ENCODE assay signal across 30 mouse cellular contexts in genomic region chr6:123288931-123289330, GRCm38 (mm10). TPM values are rescaled to one million over a fixed set of nuclear protein-coding genes. Genes with fewer than 3 reads are reported as not detected.
DNase-seq lines count a peak whose midpoint lies in the region; ATAC-seq and TF ChIP-seq lines count a peak whose summit lies in the region.
"Had no signal": no experiment of that assay in that cellular context is flagged by ENCODE, and none has a peak within 500 bp of the region (broad histone marks: within the 10 kb centered on the region; RNA-seq: fewer than 3 reads in every experiment).

No protein-coding gene starts in this region.

- TF ChIP-seq CTCF in liver, embryonic 14.5 days (IDR thresholded peaks at IDR 0.05; ENCODE audit: low read depth) = no peak
- TF ChIP-seq CTCF in liver, postnatal 0 days (IDR thresholded peaks at IDR 0.05; ENCODE audit: low read depth) = no peak
- no peak for TF ChIP-seq CTCF in lung, postnatal 0 days (IDR thresholded peaks at IDR 0.05)

- peak; percentile 44; the same call in 1 of the 2 replicates for TF ChIP-seq EP300 in liver, embryonic 14.5 days (IDR thresholded peaks at IDR 0.05; ENCODE audit: low read depth)
- TF ChIP-seq EP300 in liver, postnatal 0 days (IDR thresholded peaks at IDR 0.05; ENCODE audit: low read depth) = peak; percentile 50; the same call in 1 of the 2 replicates
- TF ChIP-seq EP300 in lung, postnatal 0 days (IDR thresholded peaks at IDR 0.05) = no peak

- no peak overlapping the region for H3K27ac ChIP-seq in liver, embryonic 14.5 days
- no peak overlapping the region for H3K27ac ChIP-seq in liver, embryonic 11.5 days (ENCODE audit: low read depth, low read length)
- peak overlapping the region; percentile 52; the same call in 1 of the 2 replicates for H3K27ac ChIP-seq in liver, postnatal 0 days (ENCODE audit: low read depth)
- H3K27ac ChIP-seq in lung, postnatal 0 days (ENCODE audit: low read length) = no peak overlapping the region
- H3K27ac ChIP-seq: forebrain, embryonic 12.5 days; gastrocnemius, adult 2 months; hindbrain, embryonic 12.5 days; left cerebral cortex, adult 2 months; limb, embryonic 15.5 days; lung, embryonic 15.5 days; midbrain, embryonic 13.5 days; neural tube, embryonic 12.5 days had no signal

- no peak overlapping the region for H3K4me3 ChIP-seq in liver, embryonic 14.5 days (ENCODE audit: insufficient read depth in 1 of 2, low read depth in 2 of 2, low read length in 2 of 2)
- no peak overlapping the region for H3K4me3 ChIP-seq in liver, embryonic 11.5 days (ENCODE audit: low read depth, low read length)
- H3K4me3 ChIP-seq in liver, postnatal 0 days (ENCODE audit: low read depth, low read length) = no peak overlapping the region
- no peak overlapping the region for H3K4me3 ChIP-seq in lung, postnatal 0 days (ENCODE audit: low read depth, low read length)
- H3K4me3 ChIP-seq: forebrain, embryonic 12.5 days; gastrocnemius, adult 2 months; heart, embryonic 12.5 days; hindbrain, embryonic 12.5 days; left cerebral cortex, adult 2 months; limb, embryonic 15.5 days; lung, embryonic 15.5 days; midbrain, embryonic 13.5 days; neural tube, embryonic 12.5 days had no signal

- no peaks in the 10 kb centered on the region for H3K36me3 ChIP-seq in liver, embryonic 14.5 days (replicated peaks; ENCODE audit: control insufficient read depth, insufficient read depth, low read depth)
- H3K36me3 ChIP-seq in liver, embryonic 11.5 days (ENCODE audit: control insufficient read depth, insufficient read depth, low read length) = no peaks in the 10 kb centered on the region
- no peaks in the 10 kb centered on the region for H3K36me3 ChIP-seq in liver, postnatal 0 days (replicated peaks; ENCODE audit: insufficient read depth, low read length)
- H3K36me3 ChIP-seq in lung, postnatal 0 days (ENCODE audit: insufficient read depth, low read length) = no peaks in the 10 kb centered on the region
- H3K36me3 ChIP-seq: forebrain, embryonic 12.5 days; heart, embryonic 12.5 days; hindbrain, embryonic 12.5 days; limb, embryonic 15.5 days; lung, embryonic 15.5 days; midbrain, embryonic 13.5 days; neural tube, embryonic 12.5 days had no signal

- no peaks in the 10 kb centered on the region for H3K27me3 ChIP-seq in liver, embryonic 14.5 days (ENCODE audit: control insufficient read depth, insufficient read depth, low read length)
- no peaks in the 10 kb centered on the region for H3K27me3 ChIP-seq in liver, embryonic 11.5 days (replicated peaks; ENCODE audit: control insufficient read depth, insufficient read depth, low read length)
- no peaks in the 10 kb centered on the region for H3K27me3 ChIP-seq in liver, postnatal 0 days (ENCODE audit: insufficient read depth, low read length)
- no peaks in the 10 kb centered on the region for H3K27me3 ChIP-seq in lung, postnatal 0 days (replicated peaks; ENCODE audit: insufficient read depth, low read length)
- H3K27me3 ChIP-seq: forebrain, embryonic 12.5 days; heart, embryonic 12.5 days; hindbrain, embryonic 12.5 days; limb, embryonic 15.5 days; lung, embryonic 15.5 days; midbrain, embryonic 13.5 days; neural tube, embryonic 12.5 days had no signal

- no peak for ATAC-seq in liver, embryonic 14.5 days (ENCODE audit: insufficient read depth)
- ATAC-seq in liver, embryonic 11.5 days (replicated peaks; ENCODE audit: low FRiP score) = no peak
- peak; percentile 75 for ATAC-seq in common myeloid progenitor, adult 5-6 weeks (replicated peaks; ENCODE audit: low read depth, poor library complexity, severe bottlenecking)
- ATAC-seq in liver, postnatal 0 days = no peak
- ATAC-seq in monocyte, adult 5-6 weeks (replicated peaks; ENCODE audit: insufficient number of reproducible peaks, low FRiP score, low TSS enrichment, poor library complexity, severe bottlenecking) = 0 out of 2 replicates have a peak, but pooled peaks have one; percentile 34
- ATAC-seq in lung, postnatal 0 days = no peak
- ATAC-seq: midbrain, embryonic 13.5 days had no signal

- H3K4me1 ChIP-seq in liver, embryonic 14.5 days (replicated peaks; ENCODE audit: control insufficient read depth in 2 of 2, insufficient read depth in 2 of 2, low read length in 1 of 2) = peaks cover 21 to 30% of the 10 kb centered on the region in 2 experiments
- H3K4me1 ChIP-seq in liver, embryonic 11.5 days (replicated peaks; ENCODE audit: control insufficient read depth, insufficient read depth, low read length) = no peaks in the 10 kb centered on the region; the same call in 1 of the 2 replicates
- H3K4me1 ChIP-seq in liver, postnatal 0 days (ENCODE audit: insufficient read depth) = peaks cover 4% of the 10 kb centered on the region
- no peaks in the 10 kb centered on the region for H3K4me1 ChIP-seq in lung, postnatal 0 days (ENCODE audit: insufficient read depth, low read depth, low read length)
- H3K4me1 ChIP-seq: forebrain, embryonic 12.5 days; heart, embryonic 12.5 days; hindbrain, embryonic 12.5 days; limb, embryonic 15.5 days; lung, embryonic 15.5 days; midbrain, embryonic 13.5 days; neural tube, embryonic 12.5 days had no signal

- no peak for DNase-seq in liver, embryonic 14.5 days (ENCODE audit: low read depth in 3 of 3, low spot score in 3 of 3)
- DNase-seq in liver, embryonic 11.5 days (ENCODE audit: low spot score) = no peak
- no peak for DNase-seq in liver, postnatal 0 days
- DNase-seq in gastrocnemius, adult 8-10 months (ENCODE audit: low spot score in 2 of 2) = no peak
- DNase-seq in Muller cell, postnatal 12 days (ENCODE audit: inconsistent ontology term) = no peak
- no peak for DNase-seq in lung, postnatal 0 days (ENCODE audit: low spot score)
- DNase-seq: adrenal gland, adult 8-10 months; B cell, adult 2 months; cerebellum, adult 8-10 months; gastrocnemius, adult 2 months; heart, postnatal 14 days; kidney, adult 2 months; kidney, postnatal 10 days; left cerebral cortex, postnatal 4 days; lung, postnatal 4 days; right cerebral cortex, postnatal 25 days; spleen, adult 18-20 months had no signal

- WGBS in liver, embryonic 14.5 days (ENCODE audit: insufficient replicate concordance) = 26% methylated on average over 10 of the region's 10 CpGs
- WGBS in liver, embryonic 11.5 days = 64% methylated on average over 10 of the region's 10 CpGs
- WGBS in liver, postnatal 0 days (ENCODE audit: insufficient replicate concordance) = 34% methylated on average over 10 of the region's 10 CpGs
- WGBS in lung, postnatal 0 days = 70% methylated on average over 10 of the region's 10 CpGs

- peak overlapping the region; percentile 32; the same call in 1 of the 2 replicates for H3K4me2 ChIP-seq in liver, embryonic 14.5 days (ENCODE audit: low read depth)
- H3K4me2 ChIP-seq in liver, embryonic 11.5 days = no peak overlapping the region
- H3K4me2 ChIP-seq in liver, postnatal 0 days (ENCODE audit: low read depth, low read length) = peak overlapping the region; percentile 33
- no peak overlapping the region for H3K4me2 ChIP-seq in lung, postnatal 0 days (replicated peaks; ENCODE audit: low read depth, low read length)
- H3K4me2 ChIP-seq: forebrain, embryonic 12.5 days; heart, embryonic 12.5 days; hindbrain, embryonic 12.5 days; limb, embryonic 15.5 days; lung, embryonic 15.5 days; midbrain, embryonic 13.5 days; neural tube, embryonic 12.5 days had no signal

- H3K9me3 ChIP-seq in liver, embryonic 14.5 days (ENCODE audit: control insufficient read depth, low read length) = no peaks in the 10 kb centered on the region
- no peaks in the 10 kb centered on the region for H3K9me3 ChIP-seq in liver, embryonic 11.5 days (ENCODE audit: control insufficient read depth, low read length)
- no peaks in the 10 kb centered on the region for H3K9me3 ChIP-seq in liver, postnatal 0 days (ENCODE audit: low read length)
- H3K9me3 ChIP-seq in lung, postnatal 0 days (ENCODE audit: low read length) = no peaks in the 10 kb centered on the region
- H3K9me3 ChIP-seq: forebrain, embryonic 12.5 days; heart, embryonic 12.5 days; hindbrain, embryonic 12.5 days; limb, embryonic 15.5 days; lung, embryonic 15.5 days; midbrain, embryonic 13.5 days; neural tube, embryonic 12.5 days had no signal

- H3K9ac ChIP-seq in liver, embryonic 14.5 days (replicated peaks) = peak overlapping the region; percentile 23; the same call in 1 of the 2 replicates
- H3K9ac ChIP-seq in liver, embryonic 11.5 days (ENCODE audit: low read depth, low read length) = no peak overlapping the region
- no peak overlapping the region for H3K9ac ChIP-seq in liver, postnatal 0 days (replicated peaks)
- H3K9ac ChIP-seq in lung, postnatal 0 days (replicated peaks; ENCODE audit: low read depth) = no peak overlapping the region
- H3K9ac ChIP-seq: forebrain, embryonic 12.5 days; heart, embryonic 12.5 days; hindbrain, embryonic 12.5 days; limb, embryonic 15.5 days; lung, embryonic 15.5 days; midbrain, embryonic 13.5 days; neural tube, embryonic 12.5 days had no signal

RNA-seq across cellular contexts. Expression of gene Clec4e, which starts 0.7 kb away (rescaled TPM):
- 0.39 and 0.52 TPM in 2 replicates for polyA plus RNA-seq in liver, embryonic 14.5 days (2012; rRNA removed)
- 0.85 and 1.7 TPM in 2 replicates for polyA plus RNA-seq in liver, embryonic 14.5 days (2014; fragmentation: Nextera tagmentation; extraction: Ambion mirVana)
- 0.32 and 0.38 TPM in 2 replicates for polyA plus RNA-seq in liver, embryonic 11.5 days (2014; fragmentation: Nextera tagmentation; extraction: Ambion mirVana)
- total RNA-seq in common myeloid progenitor, adult 5-6 weeks (2017) = 22.4 and 22.8 TPM in 2 replicates
- polyA plus RNA-seq in liver, postnatal 0 days (2015; fragmentation: Nextera tagmentation; extraction: Ambion mirVana) = 0.92 and 1.2 TPM in 2 replicates
- 87.3 to 131 TPM (median 125 TPM) in 3 replicates for total RNA-seq in monocyte, adult 5-6 weeks (2017)
- not detected for total RNA-seq in gastrocnemius, adult 8-10 months (2022)
- 1.1 and 4.7 TPM in 2 replicates for polyA plus RNA-seq in lung, postnatal 0 days (2015; fragmentation: Nextera tagmentation; extraction: Ambion mirVana)
- total RNA-seq: gastrocnemius, adult 2 months; layer of hippocampus, postnatal 10 days; left cerebral cortex, adult 2 months had no signal
- polyA plus RNA-seq: forebrain, embryonic 12.5 days; hindbrain, embryonic 12.5 days; midbrain, embryonic 13.5 days; neural tube, embryonic 12.5 days had no signal

RNA-seq across cellular contexts. Expression of gene Vmn2r19, which starts 19.2 kb away (rescaled TPM):
- not detected in 2 replicates for polyA plus RNA-seq in liver, embryonic 14.5 days (2012; rRNA removed)
- polyA plus RNA-seq in liver, embryonic 14.5 days (2014; fragmentation: Nextera tagmentation; extraction: Ambion mirVana) = not detected in 2 replicates
- not detected in 2 replicates for polyA plus RNA-seq in liver, embryonic 11.5 days (2014; fragmentation: Nextera tagmentation; extraction: Ambion mirVana)
- total RNA-seq in common myeloid progenitor, adult 5-6 weeks (2017) = not detected in 2 replicates
- not detected in 2 replicates for polyA plus RNA-seq in liver, postnatal 0 days (2015; fragmentation: Nextera tagmentation; extraction: Ambion mirVana)
- not detected in 3 replicates for total RNA-seq in monocyte, adult 5-6 weeks (2017)
- total RNA-seq in gastrocnemius, adult 8-10 months (2022) = not detected
- not detected in 2 replicates for polyA plus RNA-seq in lung, postnatal 0 days (2015; fragmentation: Nextera tagmentation; extraction: Ambion mirVana)
- total RNA-seq: adrenal gland, adult 8-10 months; gastrocnemius, adult 2 months; heart, postnatal 14 days; layer of hippocampus, postnatal 10 days; left cerebral cortex, adult 2 months; left cerebral cortex, postnatal 4 days had no signal
- polyA plus RNA-seq: forebrain, embryonic 12.5 days; gonadal fat pad, adult 2 months; heart, embryonic 12.5 days; hindbrain, embryonic 12.5 days; kidney, adult 2 months; limb, embryonic 15.5 days; lung, embryonic 15.5 days; midbrain, embryonic 13.5 days; neural tube, embryonic 12.5 days; urinary bladder, adult 2 months had no signal

RNA-seq across cellular contexts. Expression of gene Clec4d, which starts 27.0 kb away (rescaled TPM):
- 0.37 and 0.59 TPM in 2 replicates for polyA plus RNA-seq in liver, embryonic 14.5 days (2012; rRNA removed)
- polyA plus RNA-seq in liver, embryonic 14.5 days (2014; fragmentation: Nextera tagmentation; extraction: Ambion mirVana) = 0.81 and 0.92 TPM in 2 replicates
- 0.92 and 1.8 TPM in 2 replicates for polyA plus RNA-seq in liver, embryonic 11.5 days (2014; fragmentation: Nextera tagmentation; extraction: Ambion mirVana)
- 12.8 and 17.3 TPM in 2 replicates for total RNA-seq in common myeloid progenitor, adult 5-6 weeks (2017)
- 0.53 and 1.3 TPM in 2 replicates for polyA plus RNA-seq in liver, postnatal 0 days (2015; fragmentation: Nextera tagmentation; extraction: Ambion mirVana)
- total RNA-seq in monocyte, adult 5-6 weeks (2017) = 8.2 to 19.0 TPM (median 15.1 TPM) in 3 replicates
- total RNA-seq in gastrocnemius, adult 8-10 months (2022) = not detected
- 2.5 and 2.7 TPM in 2 replicates for polyA plus RNA-seq in lung, postnatal 0 days (2015; fragmentation: Nextera tagmentation; extraction: Ambion mirVana)
- total RNA-seq: gastrocnemius, adult 2 months; layer of hippocampus, postnatal 10 days; left cerebral cortex, adult 2 months; left cerebral cortex, postnatal 4 days had no signal
- polyA plus RNA-seq: forebrain, embryonic 12.5 days; heart, embryonic 12.5 days; hindbrain, embryonic 12.5 days; midbrain, embryonic 13.5 days; neural tube, embryonic 12.5 days had no signal

RNA-seq across cellular contexts. Expression of gene Clec4n, which starts 59.3 kb away (rescaled TPM):
- polyA plus RNA-seq in liver, embryonic 14.5 days (2012; rRNA removed) = 4.2 and 6.0 TPM in 2 replicates
- polyA plus RNA-seq in liver, embryonic 14.5 days (2014; fragmentation: Nextera tagmentation; extraction: Ambion mirVana) = 12.0 and 14.2 TPM in 2 replicates
- polyA plus RNA-seq in liver, embryonic 11.5 days (2014; fragmentation: Nextera tagmentation; extraction: Ambion mirVana) = 2.6 and 3.1 TPM in 2 replicates
- total RNA-seq in common myeloid progenitor, adult 5-6 weeks (2017) = not detected in 2 replicates
- 24.4 and 28.7 TPM in 2 replicates for polyA plus RNA-seq in liver, postnatal 0 days (2015; fragmentation: Nextera tagmentation; extraction: Ambion mirVana)
- 8.1 to 22.2 TPM (median 17.4 TPM) in 3 replicates for total RNA-seq in monocyte, adult 5-6 weeks (2017)
- under 1 TPM in 1 of 4 experiments, not detected in 3; 0.76 TPM for total RNA-seq in gastrocnemius, adult 8-10 months (2022)
- 28.0 and 31.1 TPM in 2 replicates for polyA plus RNA-seq in lung, postnatal 0 days (2015; fragmentation: Nextera tagmentation; extraction: Ambion mirVana)
- total RNA-seq: gastrocnemius, adult 2 months; layer of hippocampus, postnatal 10 days; left cerebral cortex, adult 2 months had no signal

Comparison
In these comparisons a context has a peak if more than half of its experiments do, and no peak if none do; other contexts are left out.
1. H3K4me2 ChIP-seq: peak in liver, embryonic 14.5 days (single experiment) and liver, postnatal 0 days (single experiment); none in liver, embryonic 11.5 days (single experiment) and lung, postnatal 0 days (single experiment).
2. ATAC-seq: peak in common myeloid progenitor, adult 5-6 weeks (single experiment) and monocyte, adult 5-6 weeks (single experiment); none in liver, embryonic 14.5 days (single experiment), liver, embryonic 11.5 days (single experiment), liver, postnatal 0 days (single experiment) and lung, postnatal 0 days (single experiment).